Mouse (Mus musculus) liver, embryonic 16.5 days (tissue): ENCODE data around the gene Kcnv2. TPM values are rescaled to one million over a fixed set of nuclear protein-coding genes. Genes with fewer than 3 reads are reported as not detected.

Source experiments
- ATAC-seq: fragments of 200-750 bp; cut with Nextera tagmentation; 2 replicates; pipeline ENCODE4 v1.8.0; 2017; ENCODE audit warnings: low read depth, mild to moderate bottlenecking, moderate number of reproducible peaks, moderate library complexity
- H3K27ac ChIP-seq: fragments of 300-500 bp; sonication (generic); 2 replicates; pipeline ENCODE4 v1.5.1; 2014; ENCODE audit warnings: mild to moderate bottlenecking, low read length
- H3K27me3 ChIP-seq: fragments of 300-500 bp; sonication (generic); 2 replicates; pipeline ENCODE4 v1.6.1; 2014; ENCODE audit warnings: low read depth, low read length, mixed read lengths; ENCODE audit not compliant: control insufficient read depth, insufficient read depth
- H3K36me3 ChIP-seq: fragments of 300-500 bp; sonication (generic); 2 replicates; pipeline ENCODE4 v1.6.1; 2014; ENCODE audit warnings: mild to moderate bottlenecking; ENCODE audit not compliant: control insufficient read depth, insufficient read depth
- H3K4me1 ChIP-seq: fragments of 300-500 bp; sonication (generic); 2 replicates; pipeline ENCODE4 v1.6.1; 2014; ENCODE audit warnings: low read depth, low read length, mixed read lengths; ENCODE audit not compliant: control insufficient read depth
- H3K4me2 ChIP-seq: fragments of 300-500 bp; sonication (generic); 2 replicates; pipeline ENCODE4 v1.6.1; 2014; ENCODE audit warnings: low read depth, low read length, mixed read lengths
- H3K4me3 ChIP-seq: fragments of 300-500 bp; sonication (generic); 2 replicates; pipeline ENCODE4 v1.5.1; 2014; ENCODE audit warnings: low read depth, mild to moderate bottlenecking, low read length
- H3K9ac ChIP-seq: fragments of 300-500 bp; sonication (generic); 2 replicates; pipeline ENCODE4 v1.6.1; 2014; ENCODE audit warnings: low read depth, low read length
- H3K9me3 ChIP-seq: fragments of 300-500 bp; sonication (generic); replicated peaks from 2 replicates; pipeline ENCODE4 v1.6.1; 2016; ENCODE audit warnings: low read length; ENCODE audit not compliant: control insufficient read depth
- WGBS: fragments of 180-500 bp; shearing (Covaris S2); extraction: QIAGEN DNeasy Blood & Tissue Kit; methylation state at CpG from one replicate; pipeline ENCODE4 v1.1.7; 2014; ENCODE audit not compliant: insufficient replicate concordance; 5-methylcytosine and 5-hydroxymethylcytosine counted together
- polyA plus RNA-seq: library from polyadenylated mRNA; unstranded; fragments of >200 nt; fragmentation: Nextera tagmentation; extraction: Ambion mirVana; gene quantifications from 2 replicates; pipeline ENCODE4 v1.2.1, GENCODE M21; 2015

Kcnv2 gene
- polyA plus RNA-seq, 1 experiment from 2014 or later: not detected

DNA sequence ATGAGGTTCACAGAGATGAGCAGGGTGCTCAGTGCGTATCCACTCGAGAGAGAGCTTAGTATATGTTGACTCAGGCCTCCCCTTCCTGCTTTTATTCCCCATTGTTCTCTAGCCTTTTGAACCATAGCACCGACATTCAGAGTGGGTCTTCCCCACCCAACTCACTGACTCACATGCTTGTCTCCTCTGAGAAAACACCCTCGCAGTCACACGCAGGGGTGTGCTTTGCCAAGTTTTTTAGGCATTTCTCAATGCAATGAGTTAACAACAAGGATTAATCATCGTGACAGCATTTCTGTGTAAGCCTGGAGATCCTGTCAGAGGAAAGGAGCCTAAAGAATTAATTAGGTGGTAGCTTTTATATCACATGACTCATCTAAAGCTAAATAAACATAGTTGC is 29.3 kb downstream of the Kcnv2 start:
- Histone ChIP-seq H3K9me3 (no peaks in the 10 kb centered on the region), H3K9ac (no peak overlapping the region), H3K27me3 (no peaks in the 10 kb centered on the region), H3K4me3 (no peak overlapping the region), H3K27ac (no peak overlapping the region), H3K4me1 (no peaks in the 10 kb centered on the region), H3K4me2 (no peak overlapping the region), H3K36me3 (no peaks in the 10 kb centered on the region)
- ATAC-seq: no peak
- WGBS: 46% methylated on average over 6 of the region's 6 CpGs

DNA sequence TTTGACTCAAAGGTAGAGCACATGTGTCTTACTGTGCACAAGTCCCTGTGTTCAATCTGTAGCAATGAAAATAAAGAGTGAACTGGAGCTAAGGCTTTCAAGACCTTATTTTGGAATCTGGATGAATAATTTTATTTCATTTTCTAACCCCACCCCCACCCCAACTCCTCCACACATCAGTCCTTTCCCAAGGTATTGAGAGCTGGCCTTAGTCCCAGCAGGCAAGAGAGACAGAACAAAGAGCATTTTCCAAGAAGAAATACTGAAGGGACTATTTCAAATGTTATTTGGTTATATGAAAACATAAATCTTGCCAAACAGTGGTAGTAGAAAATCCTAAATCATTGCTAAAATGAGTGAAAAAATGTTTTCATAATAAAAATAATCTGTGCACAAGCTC is 38.0 kb downstream of the Kcnv2 start:
- ATAC-seq: no peak
- no peaks in the 10 kb centered on the region for H3K27me3 ChIP-seq
- no peak overlapping the region for H3K27ac ChIP-seq
- H3K9ac ChIP-seq: no peak overlapping the region
- H3K9me3 ChIP-seq: no peaks in the 10 kb centered on the region
- no peaks in the 10 kb centered on the region for H3K36me3 ChIP-seq
- H3K4me2 ChIP-seq: no peak overlapping the region
- H3K4me3 ChIP-seq: no peak overlapping the region
- no peaks in the 10 kb centered on the region for H3K4me1 ChIP-seq

DNA sequence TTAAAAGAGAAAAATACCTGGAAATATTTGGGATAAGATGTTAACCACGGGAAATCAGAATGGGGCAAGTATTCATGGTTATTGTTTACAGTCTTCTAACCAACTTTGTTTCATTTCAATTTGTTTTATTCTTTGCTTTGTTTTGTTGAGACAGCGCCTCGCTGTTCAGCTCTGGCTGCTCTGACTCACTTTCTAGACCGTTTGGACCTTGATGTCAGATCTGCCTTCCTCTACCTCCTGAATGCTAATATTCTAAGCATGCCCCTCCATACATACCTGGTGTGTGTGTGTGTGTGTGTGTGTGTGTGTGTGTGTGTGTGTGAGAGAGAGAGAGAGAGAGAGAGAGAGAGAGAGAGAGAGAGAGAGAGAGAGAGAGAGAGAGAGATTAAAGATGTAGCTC is 41.5 kb downstream of the Kcnv2 start:
- Histone ChIP-seq H3K27ac (no peak overlapping the region), H3K9ac (no peak overlapping the region), H3K4me1 (no peaks in the 10 kb centered on the region), H3K27me3 (no peaks in the 10 kb centered on the region), H3K4me3 (no peak overlapping the region), H3K36me3 (no peaks in the 10 kb centered on the region), H3K4me2 (peak overlapping the region; percentile 36; the same call in 1 of the 2 replicates), H3K9me3 (no peaks in the 10 kb centered on the region)
- WGBS: 48% methylated on average over 4 of the region's 4 CpGs
- ATAC-seq: no peak

DNA sequence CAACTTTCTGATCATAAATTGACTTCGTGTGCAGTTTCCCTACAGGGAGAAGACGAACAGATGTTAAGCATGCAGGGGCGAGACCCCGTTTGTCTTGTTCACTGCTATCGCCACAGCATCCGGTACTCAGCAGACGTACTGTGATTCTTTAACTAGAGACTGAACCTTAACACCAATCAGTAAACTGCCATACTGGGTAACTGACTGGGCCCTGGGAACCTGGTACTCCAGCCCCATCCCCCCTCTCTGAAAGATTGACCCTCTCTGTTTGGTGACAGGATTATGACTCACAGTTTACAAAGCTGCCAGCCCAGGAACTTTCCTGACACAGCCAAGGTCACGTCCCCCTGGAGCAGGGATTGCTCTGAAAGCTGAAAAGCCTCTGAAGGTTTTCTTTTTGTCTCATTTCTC is 42.1 kb downstream of the Kcnv2 start:
- no peaks in the 10 kb centered on the region for H3K36me3 ChIP-seq
- ATAC-seq: peak; percentile 81
- H3K4me2 ChIP-seq: peak overlapping the region; percentile 36
- no peak overlapping the region for H3K9ac ChIP-seq
- WGBS: 19% methylated on average over 8 of the region's 8 CpGs
- no peaks in the 10 kb centered on the region for H3K27me3 ChIP-seq
- no peaks in the 10 kb centered on the region for H3K9me3 ChIP-seq
- H3K27ac ChIP-seq: 0 out of 2 replicates have a peak overlapping the region, but pooled peaks have one; percentile 19
- H3K4me1 ChIP-seq: no peaks in the 10 kb centered on the region
- H3K4me3 ChIP-seq: peak overlapping the region; percentile 26; the same call in 1 of the 2 replicates

DNA sequence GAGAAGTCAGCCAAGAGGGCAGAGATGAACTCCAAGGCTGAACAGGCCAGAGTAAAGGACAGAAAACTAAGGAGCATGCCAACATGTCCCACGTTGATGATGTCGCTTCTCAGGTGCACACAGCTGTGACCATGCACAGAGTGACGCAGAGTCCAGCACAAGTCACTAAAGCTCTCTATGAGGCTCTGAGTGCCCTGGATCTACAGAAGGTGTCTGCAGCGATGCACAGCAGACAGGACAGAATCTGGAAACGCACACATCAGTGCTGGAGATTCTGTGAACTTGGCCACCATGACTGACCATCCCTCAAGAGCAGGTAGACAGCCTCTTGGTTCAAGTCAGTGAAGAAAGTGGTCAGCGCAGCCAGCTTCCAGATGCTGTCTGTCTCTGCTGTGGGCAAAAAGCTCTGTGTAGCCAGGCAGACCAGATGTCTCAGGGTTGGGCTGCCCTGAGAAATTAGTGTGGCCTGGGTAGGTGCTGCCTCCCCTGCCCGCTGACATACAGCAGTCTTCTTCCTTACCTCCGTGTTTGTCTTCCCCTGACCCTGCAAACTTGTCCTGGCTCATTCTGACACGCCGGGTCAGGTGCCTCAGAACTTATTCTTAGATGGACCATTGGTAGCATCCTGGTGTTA is 43.8 kb downstream of the Kcnv2 start:
- no peaks in the 10 kb centered on the region for H3K4me1 ChIP-seq
- H3K4me2 ChIP-seq: no peak overlapping the region
- WGBS: 66% methylated on average over 10 of the region's 10 CpGs
- H3K36me3 ChIP-seq: no peaks in the 10 kb centered on the region
- no peak overlapping the region for H3K27ac ChIP-seq
- no peaks in the 10 kb centered on the region for H3K27me3 ChIP-seq
- ATAC-seq: no peak
- H3K9me3 ChIP-seq: no peaks in the 10 kb centered on the region
- H3K4me3 ChIP-seq: no peak overlapping the region
- no peak overlapping the region for H3K9ac ChIP-seq

DNA sequence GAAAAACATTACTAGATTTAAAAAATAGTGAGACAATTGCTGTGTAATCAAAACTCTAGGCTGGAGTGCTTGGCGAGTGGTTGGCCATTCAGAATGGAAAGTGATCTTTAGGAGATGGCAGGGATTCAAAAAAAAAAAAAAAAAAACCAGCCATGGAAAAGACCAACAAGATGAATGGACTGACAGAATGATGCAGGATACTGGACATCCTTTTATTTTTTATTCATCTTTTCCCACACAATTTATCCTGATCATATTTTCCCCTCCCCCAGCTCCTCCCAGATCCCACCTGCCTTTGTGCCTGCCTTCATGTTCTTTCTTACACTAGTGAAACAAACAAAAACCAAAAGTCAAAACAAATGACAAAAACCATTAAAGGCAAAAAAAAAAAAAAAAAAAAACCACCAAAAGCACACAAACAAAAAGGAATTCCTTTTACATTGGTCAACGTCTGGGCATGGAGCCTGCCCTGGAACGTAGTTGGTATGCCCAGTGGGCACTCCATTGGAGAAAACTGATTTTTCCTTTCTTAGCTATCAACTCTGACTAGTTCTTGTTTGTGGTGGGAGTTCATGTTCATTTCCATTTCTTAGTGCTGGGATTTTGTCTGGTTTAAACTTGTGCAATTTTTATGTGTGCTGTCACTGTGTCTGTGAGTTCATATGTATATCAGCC is 47.2 kb downstream of the Kcnv2 start:
- no peak overlapping the region for H3K27ac ChIP-seq
- H3K9me3 ChIP-seq: no peaks in the 10 kb centered on the region
- no peaks in the 10 kb centered on the region for H3K36me3 ChIP-seq
- H3K27me3 ChIP-seq: no peaks in the 10 kb centered on the region
- no peak overlapping the region for H3K4me3 ChIP-seq
- H3K9ac ChIP-seq: no peak overlapping the region
- ATAC-seq: no peak
- 51% methylated on average over 3 of the region's 3 CpGs for WGBS
- H3K4me2 ChIP-seq: no peak overlapping the region
- H3K4me1 ChIP-seq: no peaks in the 10 kb centered on the region

DNA sequence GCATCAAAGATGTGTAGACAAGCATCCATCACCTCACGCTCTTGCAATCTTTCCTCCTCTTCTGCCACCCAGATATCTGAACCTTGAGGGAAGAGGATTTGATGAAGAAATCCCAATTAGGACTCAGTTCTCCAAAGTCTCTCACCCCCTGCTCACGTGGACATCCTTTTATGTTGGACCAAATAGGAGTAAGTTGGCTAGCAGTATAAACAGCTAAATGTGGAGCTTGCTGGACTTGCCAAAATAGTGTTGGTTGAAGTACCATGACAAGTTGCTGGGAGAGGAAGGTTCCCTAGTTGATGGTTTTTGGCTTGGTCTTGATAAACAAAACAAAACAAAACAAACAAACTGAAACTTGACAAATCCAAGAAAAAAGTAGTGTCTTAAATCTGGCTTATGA is 47.8 kb downstream of the Kcnv2 start:
- WGBS: 47% methylated on average over 2 of the region's 2 CpGs
- no peak overlapping the region for H3K4me2 ChIP-seq
- no peaks in the 10 kb centered on the region for H3K27me3 ChIP-seq
- H3K9me3 ChIP-seq: no peaks in the 10 kb centered on the region
- ATAC-seq: no peak
- H3K4me1 ChIP-seq: no peaks in the 10 kb centered on the region
- no peaks in the 10 kb centered on the region for H3K36me3 ChIP-seq
- no peak overlapping the region for H3K9ac ChIP-seq
- no peak overlapping the region for H3K27ac ChIP-seq
- no peak overlapping the region for H3K4me3 ChIP-seq

DNA sequence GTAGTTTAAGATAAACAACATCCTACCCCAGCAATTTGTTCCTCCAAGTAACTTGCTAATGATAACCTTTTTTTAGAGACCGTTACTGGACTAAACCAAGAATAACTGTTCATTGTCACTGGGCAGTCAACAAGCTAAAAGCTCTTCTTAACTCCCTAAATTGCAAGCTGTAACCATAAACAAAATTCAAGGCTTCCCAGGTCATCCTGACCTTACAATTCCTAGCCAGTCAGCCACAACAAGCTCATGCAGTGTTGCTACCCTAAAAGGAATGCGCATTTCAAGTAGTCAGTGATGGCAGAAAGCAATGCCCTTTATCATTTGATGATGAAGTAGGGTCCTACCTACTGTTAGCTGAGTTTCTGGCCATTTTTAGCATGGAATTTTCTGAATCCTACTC is 48.4 kb downstream of the Kcnv2 start:
- Histone ChIP-seq H3K27ac (no peak overlapping the region), H3K9ac (no peak overlapping the region), H3K4me3 (no peak overlapping the region), H3K4me1 (no peaks in the 10 kb centered on the region), H3K27me3 (no peaks in the 10 kb centered on the region), H3K9me3 (no peaks in the 10 kb centered on the region), H3K4me2 (no peak overlapping the region), H3K36me3 (no peaks in the 10 kb centered on the region)
- no peak for ATAC-seq
- WGBS: 72% methylated on average over 2 of the region's 2 CpGs

DNA sequence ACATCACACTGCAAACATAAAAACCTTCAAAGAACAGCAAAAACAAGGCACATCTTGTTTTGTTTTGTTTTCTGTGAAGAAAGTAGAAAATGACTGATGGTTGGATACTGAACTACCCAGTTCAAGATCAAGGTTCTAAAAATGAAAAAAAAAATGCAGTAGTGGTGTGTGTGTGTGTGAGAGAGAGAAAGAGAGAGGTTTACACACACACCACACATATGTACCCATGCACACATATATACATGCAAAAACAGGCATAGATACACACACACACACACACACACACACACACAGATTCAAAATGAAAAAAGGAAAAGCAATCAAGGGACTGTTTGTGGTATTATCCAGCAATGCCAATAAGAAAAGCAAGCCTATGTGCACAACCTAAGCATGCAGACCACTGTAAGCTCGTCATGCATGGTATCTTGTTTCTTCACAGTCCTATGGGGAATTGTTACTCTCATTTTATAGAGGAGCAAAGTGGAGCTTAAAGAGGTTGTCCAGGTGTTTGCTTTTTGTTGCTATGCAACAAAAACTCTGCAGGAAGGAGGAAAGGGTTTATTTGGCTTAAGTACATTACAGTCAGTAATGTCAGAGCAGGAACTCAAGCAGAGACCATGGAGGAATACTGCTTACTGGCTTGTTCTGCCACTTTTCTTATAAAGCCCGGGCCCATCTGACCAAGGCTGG is 57.5 kb downstream of the Kcnv2 start:
- no peaks in the 10 kb centered on the region for H3K27me3 ChIP-seq
- H3K4me1 ChIP-seq: no peaks in the 10 kb centered on the region
- ATAC-seq: no peak
- no peaks in the 10 kb centered on the region for H3K9me3 ChIP-seq
- H3K4me2 ChIP-seq: no peak overlapping the region
- no peak overlapping the region for H3K27ac ChIP-seq
- no peak overlapping the region for H3K9ac ChIP-seq
- H3K4me3 ChIP-seq: no peak overlapping the region
- 63% methylated on average over 2 of the region's 2 CpGs for WGBS
- H3K36me3 ChIP-seq: no peaks in the 10 kb centered on the region
